Mouse (Mus musculus) ES-E14 (cell line): ENCODE data around the gene Leprot. TPM values are rescaled to one million over a fixed set of nuclear protein-coding genes. Genes with fewer than 3 reads are reported as not detected.

Experiments
- DNase-seq: peaks from one replicate; pipeline ENCODE4 v3.0.0-alpha.2; 2013; ENCODE audit warnings: low read depth, low spot score
- H3K27ac ChIP-seq: 2 replicates; pipeline ENCODE4 v1.5.1; 2012; ENCODE audit warnings: low read depth, mild to moderate bottlenecking, low read length, moderate library complexity, mixed read lengths; ENCODE audit not compliant: poor library complexity, insufficient read depth, severe bottlenecking
- H3K36me3 ChIP-seq: 2 replicates; pipeline ENCODE4 v1.6.1; 2012; ENCODE audit warnings: mild to moderate bottlenecking, low read length, moderate library complexity, mixed read lengths; ENCODE audit not compliant: control insufficient read depth, poor library complexity, insufficient read depth, severe bottlenecking
- H3K4me1 ChIP-seq, 2 experiments: fragments of 150-350 bp in 1 of 2; sonication (generic) in 1 of 2; 2 replicates each; pipeline ENCODE4 v1.6.1; 2012; ENCODE audit warnings: low read length in 2 of 2, mild to moderate bottlenecking in 1 of 2, mixed read lengths in 1 of 2; ENCODE audit not compliant: control insufficient read depth in 2 of 2, insufficient read depth in 2 of 2, poor library complexity in 1 of 2
- H3K4me3 ChIP-seq, 2 experiments: fragments of 150-350 bp in 1 of 2; sonication (generic) in 1 of 2; 2 replicates each; pipeline ENCODE4 v1.5.1; 2012; ENCODE audit warnings: low read length in 2 of 2, low read depth in 1 of 2, mild to moderate bottlenecking in 1 of 2, mixed read lengths in 1 of 2; ENCODE audit not compliant: insufficient read depth in 1 of 2, poor library complexity in 1 of 2, severe bottlenecking in 1 of 2
- H3K9ac ChIP-seq: 2 replicates; pipeline ENCODE4 v1.6.1; 2012; ENCODE audit warnings: low read depth, mild to moderate bottlenecking, low read length, mixed read lengths; ENCODE audit not compliant: poor library complexity, insufficient read depth, severe bottlenecking
- H3K9me3 ChIP-seq: fragments of 150-350 bp; sonication (generic); 2 replicates; pipeline ENCODE4 v1.6.1; 2012; ENCODE audit warnings: low read depth, mild to moderate bottlenecking, low read length; ENCODE audit not compliant: control insufficient read depth, insufficient read depth
- CHD2 ChIP-seq: IDR thresholded peaks from 2 replicates; pipeline ENCODE4 v1.6.1; 2014; ENCODE audit warnings: mild to moderate bottlenecking, low read depth, low read length, inconsistent platforms
- HCFC1 ChIP-seq: IDR thresholded peaks from 2 replicates; pipeline ENCODE4 v1.6.1; 2012; ENCODE audit warnings: low read length, inconsistent platforms, borderline replicate concordance; ENCODE audit not compliant: insufficient read depth
- MAFK ChIP-seq: IDR thresholded peaks from 2 replicates; pipeline ENCODE4 v1.6.1; 2014; ENCODE audit warnings: mild to moderate bottlenecking, low read depth, low read length, inconsistent platforms; ENCODE audit not compliant: insufficient read depth
- ZC3H11A ChIP-seq: IDR thresholded peaks from 2 replicates; pipeline ENCODE4 v1.6.1; 2012; ENCODE audit warnings: low read depth, mild to moderate bottlenecking, inconsistent platforms, low read length, borderline replicate concordance
- ZNF384 ChIP-seq: IDR thresholded peaks from 2 replicates; pipeline ENCODE4 v1.6.1; 2012; ENCODE audit warnings: low read depth, low read length, inconsistent platforms
- in situ Hi-C, 2 experiments: fragments of 600-800 bp; cut with MboI; formaldehyde crosslinking; loops; one replicate each; pipeline ENCODE4 v1.15.1; 2025; ENCODE audit warnings: low sequenced_read_pairs in 2 of 2, inconsistent platforms in 1 of 2; ENCODE audit not compliant: unreplicated experiment in 2 of 2
- total RNA-seq: library from RNA; depleted of rRNA; stranded (reverse); fragments of 300-350 nt; gene quantifications from 2 replicates; pipeline ENCODE4 v1.2.3, GENCODE M21; 2012

The Leprot gene
- total RNA-seq, 1 experiment = 81.6 TPM

GRCm38 (mm10) chr4:101617742-101618141 lies 29.8 kb upstream of the Leprot start:
- H3K4me1 ChIP-seq = no peaks in the 10 kb centered on the region; a peak in 1 of 4 replicates
- H3K36me3 ChIP-seq = peaks cover 2% of the 10 kb centered on the region; the same call in 1 of the 2 replicates
- H3K27ac ChIP-seq = no peak overlapping the region
- TF ChIP-seq ZC3H11A (no peak), HCFC1 (no peak), MAFK (no peak), CHD2 (no peak)
- no peaks in the 10 kb centered on the region for H3K9me3 ChIP-seq
- DNase-seq = no peak
- H3K4me3 ChIP-seq = no peak overlapping the region
- no peak overlapping the region for H3K9ac ChIP-seq
- in situ Hi-C loops = no loop called here

GRCm38 (mm10) chr4:101620206-101620605 lies 27.3 kb upstream of the Leprot start:
- H3K9me3 ChIP-seq = no peaks in the 10 kb centered on the region
- peaks cover 2% of the 10 kb centered on the region; the same call in 1 of the 2 replicates for H3K36me3 ChIP-seq
- no peak overlapping the region for H3K9ac ChIP-seq
- no peak for DNase-seq
- no peak overlapping the region for H3K27ac ChIP-seq
- no peaks in the 10 kb centered on the region; a peak in 1 of 4 replicates for H3K4me1 ChIP-seq
- no peak overlapping the region for H3K4me3 ChIP-seq
- no peak for TF ChIP-seq HCFC1
- in situ Hi-C loops = no loop called here

GRCm38 (mm10) chr4:101621241-101621640 lies 26.3 kb upstream of the Leprot start:
- in situ Hi-C loops = no loop called here
- H3K9me3 ChIP-seq = no peaks in the 10 kb centered on the region
- TF ChIP-seq ZNF384 (no peak), CHD2 (no peak), MAFK (no peak), HCFC1 (no peak), ZC3H11A (no peak)
- H3K27ac ChIP-seq = no peak overlapping the region
- no peak overlapping the region for H3K4me3 ChIP-seq
- H3K36me3 ChIP-seq = peaks cover 2% of the 10 kb centered on the region; the same call in 1 of the 2 replicates
- no peak for DNase-seq
- H3K4me1 ChIP-seq = no peaks in the 10 kb centered on the region; a peak in 1 of 4 replicates
- H3K9ac ChIP-seq = no peak overlapping the region

- TF ChIP-seq CHD2 = no peak
- TF ChIP-seq HCFC1 = no peak
- no peak for TF ChIP-seq MAFK
- no peak for TF ChIP-seq ZNF384
- no peak for TF ChIP-seq ZC3H11A
- no peaks in the 10 kb centered on the region for H3K4me1 ChIP-seq
- in situ Hi-C loops = no loop called here
- no peaks in the 10 kb centered on the region for H3K9me3 ChIP-seq
- no peak for DNase-seq
- no peak overlapping the region for H3K27ac ChIP-seq
- no peak overlapping the region for H3K9ac ChIP-seq
- no peaks in the 10 kb centered on the region; the same call in 1 of the 2 replicates for H3K36me3 ChIP-seq
- no peak overlapping the region for H3K4me3 ChIP-seq
These were observed 22.2 kb upstream of the Leprot start for GRCm38 (mm10) chr4:101625278-101625677.

- H3K36me3 ChIP-seq = peaks cover 2% of the 10 kb centered on the region; the same call in 1 of the 2 replicates
- H3K9me3 ChIP-seq = no peaks in the 10 kb centered on the region
- no peak for DNase-seq
- no peak overlapping the region for H3K4me3 ChIP-seq
- no peak overlapping the region for H3K27ac ChIP-seq
- in situ Hi-C loops = no loop called here
- H3K9ac ChIP-seq = no peak overlapping the region
- H3K4me1 ChIP-seq = no peaks in the 10 kb centered on the region
- TF ChIP-seq CHD2 (no peak), HCFC1 (no peak), MAFK (no peak)
These were observed 11.9 kb upstream of the Leprot start for GRCm38 (mm10) chr4:101635596-101635995.
